Mouse (Mus musculus) mouse trophoblast stem cell (cell line): ENCODE results near the gene Sprr3.
"Not testable (repeated sequence)": the region's sequence is repeated elsewhere in the genome, so short reads cannot be mapped to it uniquely, and the experiment has no call there.

Source experiments
- in situ Hi-C, 2 experiments: fragments of 300-500 bp; cut with MseI, MboI; formaldehyde crosslinking; loops; 2 replicates in 1 of 2; 3 replicates in 1 of 2; pipeline ENCODE4 v1.15.1; 2025

Sprr3 gene

DNA sequence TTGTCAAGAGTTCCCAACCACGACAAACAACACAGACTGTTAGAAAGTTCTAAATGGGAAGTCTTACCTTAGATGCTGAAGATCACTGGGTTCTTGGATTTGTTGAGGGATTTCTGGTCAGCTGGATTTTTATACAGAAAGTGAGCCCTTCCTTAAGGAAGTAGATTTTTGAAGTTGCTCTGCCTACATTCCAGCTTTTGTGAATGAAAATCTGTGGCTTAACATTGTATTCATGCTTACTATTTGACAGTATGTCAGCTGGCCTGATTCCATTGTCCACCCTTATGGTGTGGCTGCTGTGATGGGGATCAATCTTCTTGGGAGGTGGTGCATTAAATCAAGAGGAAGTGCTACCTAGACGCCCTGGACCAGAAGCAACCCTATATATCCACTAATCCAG is at the start of gene Sprr3:
Gene Sprr3 (minus strand): TSS at position 101 of the 400 bp plus-strand sequence.
- in situ Hi-C loops, result no loop called here

DNA sequence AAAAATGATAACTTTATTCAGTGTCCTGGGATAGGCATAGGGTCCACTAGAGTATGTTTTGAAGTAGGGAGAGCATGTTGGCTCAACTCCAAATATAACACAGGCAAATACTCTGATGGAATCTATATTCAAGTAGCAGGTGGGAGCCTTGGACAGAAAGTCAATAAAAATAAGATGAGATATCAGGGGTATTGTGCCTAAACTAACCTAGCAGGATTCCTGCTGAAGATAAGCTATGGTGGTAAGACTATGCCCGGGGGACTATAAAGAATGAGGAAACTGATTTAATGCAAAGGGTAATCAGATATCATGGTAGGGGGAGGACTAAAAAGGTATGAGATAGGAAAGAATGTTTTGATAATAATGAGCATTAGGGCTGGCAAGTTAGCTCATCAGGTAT is 49.7 kb upstream of the Sprr3 start:
- in situ Hi-C loops, result no loop called here

DNA sequence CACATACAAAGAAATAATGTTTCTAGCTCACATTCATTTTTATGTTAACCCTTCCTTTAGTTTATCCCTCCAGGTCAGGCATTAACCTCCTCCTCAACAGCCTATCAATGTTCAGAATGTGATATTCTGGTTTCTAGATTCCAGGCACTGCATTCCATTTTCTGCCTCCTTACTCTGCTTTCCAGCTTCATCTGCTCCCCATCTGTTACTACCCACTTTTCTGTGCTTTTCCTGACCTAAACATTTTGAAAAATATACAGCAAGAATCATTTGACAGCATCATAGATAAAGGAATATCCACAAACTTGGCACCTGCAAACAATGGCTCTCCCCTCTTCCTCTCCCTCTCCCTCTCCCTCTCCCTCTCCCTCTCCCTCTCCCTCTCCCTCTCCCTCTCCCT is 45.0 kb upstream of the Sprr3 start:
- in situ Hi-C loops, result no loop called here

DNA sequence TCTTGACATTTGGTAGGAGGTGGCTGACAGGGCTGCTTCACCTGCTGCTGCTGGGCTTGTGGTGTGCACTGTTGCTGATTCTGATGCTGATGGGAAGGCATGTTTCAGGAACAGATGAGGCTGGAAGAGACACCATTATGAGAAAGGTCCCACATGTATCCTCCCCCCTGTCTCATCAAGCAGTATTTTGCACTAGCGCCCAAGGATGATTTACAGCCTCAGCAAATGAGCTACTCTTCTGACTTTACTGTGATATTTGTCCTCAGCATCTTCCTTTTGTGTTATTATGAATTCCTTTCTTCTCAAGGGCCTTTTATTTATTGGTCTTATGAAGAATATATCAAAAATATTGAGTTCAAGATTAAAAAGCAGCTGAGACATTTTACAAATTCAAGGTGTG is 41.9 kb upstream of the Sprr3 start, which contains the start of gene Sprr4:
Gene Sprr4 (minus strand): TSS at position 101 of the 400 bp plus-strand sequence.
- in situ Hi-C loops, result no loop called here

DNA sequence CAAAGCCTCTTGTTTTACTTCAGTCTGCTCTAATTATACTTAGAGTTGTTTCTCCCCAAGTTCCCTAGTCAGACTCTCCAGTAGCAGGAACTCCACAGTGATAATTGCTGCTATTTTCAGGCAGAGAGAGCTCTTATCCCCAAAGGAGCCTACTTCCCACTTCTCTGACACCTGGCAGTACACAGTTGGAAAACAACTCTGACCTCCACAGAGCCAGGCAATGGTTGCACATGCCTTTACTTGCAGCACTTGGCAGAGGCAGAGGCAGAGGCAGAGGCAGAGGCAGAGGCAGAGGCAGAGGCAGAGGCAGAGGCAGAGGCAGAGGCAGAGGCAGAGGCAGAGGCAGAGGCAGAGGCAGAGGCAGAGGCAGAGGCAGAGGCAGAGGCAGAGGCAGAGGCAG is 31.7 kb upstream of the Sprr3 start:
- in situ Hi-C loops, result not testable (repeated sequence)

DNA sequence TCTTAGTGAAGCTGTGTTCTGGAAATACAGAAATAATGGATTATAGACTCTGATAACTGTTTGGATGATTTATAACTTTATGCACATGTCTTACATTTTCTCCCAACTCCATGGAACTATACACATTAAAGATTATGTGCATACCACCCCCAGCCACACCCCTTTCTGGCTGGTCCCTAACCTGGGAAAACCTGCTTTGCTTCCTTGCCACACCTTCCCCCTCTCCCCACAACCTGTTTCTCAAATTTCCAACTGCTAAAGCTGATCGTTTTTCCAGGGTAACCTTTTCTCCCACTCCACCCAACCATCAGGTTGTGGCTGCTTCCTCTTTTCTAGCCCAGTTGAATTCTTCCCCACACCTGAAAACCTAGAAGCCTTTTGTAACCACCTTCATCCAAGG is 27.8 kb upstream of the Sprr3 start:
- in situ Hi-C loops, result no loop called here

DNA sequence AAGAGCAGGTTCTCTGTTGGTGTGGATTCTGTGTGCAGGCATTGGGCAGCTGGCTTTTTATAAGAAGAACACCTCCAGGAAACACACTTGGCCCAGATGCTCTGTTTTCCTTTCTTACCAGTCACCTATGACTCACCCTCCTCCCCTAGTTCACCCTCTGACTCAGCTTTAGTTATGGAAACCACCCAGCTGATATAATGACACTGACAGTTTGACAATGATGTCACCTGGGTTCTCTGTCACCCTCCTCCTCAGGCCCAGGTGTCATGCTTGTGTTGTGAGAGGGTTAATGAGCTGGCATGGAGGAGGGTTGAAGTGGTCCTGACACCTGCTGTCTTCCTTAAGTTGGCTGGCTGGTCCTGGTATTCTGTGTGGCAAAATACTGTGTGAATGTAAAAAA is 27.3 kb upstream of the Sprr3 start, which contains the start of gene Sprr1a:
Gene Sprr1a (minus strand): TSS at position 33 of the 400 bp plus-strand sequence.
- in situ Hi-C loops, result no loop called here

DNA sequence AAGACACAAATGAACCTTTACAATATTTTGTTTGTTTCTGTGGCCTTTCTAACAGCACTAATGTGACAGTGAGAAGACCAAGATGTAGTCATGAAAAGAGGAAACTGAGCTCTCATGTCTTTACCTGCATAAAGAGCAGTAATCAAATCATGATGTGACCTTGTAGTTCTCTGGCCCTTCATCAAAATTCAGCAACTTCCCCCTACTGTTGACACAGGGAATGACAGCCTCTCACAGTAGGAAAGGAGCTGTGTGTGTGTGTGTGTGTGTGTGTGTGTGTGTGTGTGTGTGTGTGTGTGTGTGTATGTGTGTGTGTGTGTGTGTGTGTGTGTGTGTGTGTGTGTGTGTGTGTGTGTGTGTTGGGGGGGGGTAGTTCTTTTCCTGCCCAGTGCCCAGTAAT is 22.7 kb upstream of the Sprr3 start:
- in situ Hi-C loops, result not testable (repeated sequence)

DNA sequence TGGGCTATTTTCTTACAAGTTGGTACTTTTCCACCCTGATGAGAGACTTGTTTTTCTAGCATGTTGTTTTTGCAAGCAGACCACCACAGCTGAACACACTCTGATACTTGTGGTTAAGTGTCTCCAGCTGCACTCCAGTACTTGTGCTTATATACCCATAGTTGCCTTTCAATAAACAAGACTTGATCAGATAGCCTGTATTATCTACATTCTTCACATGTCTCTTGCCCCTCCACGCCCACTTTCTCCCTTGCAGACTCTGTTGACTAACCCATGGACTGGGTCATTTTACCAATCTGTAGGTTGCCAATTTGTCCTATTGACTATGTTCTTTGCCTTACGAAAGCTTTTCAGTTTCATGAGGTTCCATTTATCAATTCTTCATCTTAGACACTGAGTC is 11.6 kb upstream of the Sprr3 start:
- in situ Hi-C loops, result no loop called here

DNA sequence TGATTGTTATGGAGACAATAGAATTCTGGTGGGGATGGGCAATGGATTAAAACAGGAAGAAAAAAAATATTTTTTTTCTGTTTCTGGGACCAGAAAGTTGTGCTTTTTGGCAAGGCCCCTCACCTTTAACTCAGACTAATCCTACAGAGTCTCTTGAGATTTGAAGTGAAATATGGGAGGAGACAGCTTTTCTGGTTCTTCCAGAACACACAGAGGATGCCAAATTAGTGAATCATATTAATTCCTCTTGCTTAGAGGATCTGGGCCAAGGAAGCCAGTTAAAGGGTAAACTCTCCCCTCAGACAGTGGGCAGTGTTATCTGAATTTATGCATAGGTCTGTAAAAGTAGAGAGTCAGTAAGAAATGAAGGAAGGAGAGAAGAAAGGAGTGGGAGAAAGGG is 8.9 kb upstream of the Sprr3 start:
- in situ Hi-C loops, result no loop called here

DNA sequence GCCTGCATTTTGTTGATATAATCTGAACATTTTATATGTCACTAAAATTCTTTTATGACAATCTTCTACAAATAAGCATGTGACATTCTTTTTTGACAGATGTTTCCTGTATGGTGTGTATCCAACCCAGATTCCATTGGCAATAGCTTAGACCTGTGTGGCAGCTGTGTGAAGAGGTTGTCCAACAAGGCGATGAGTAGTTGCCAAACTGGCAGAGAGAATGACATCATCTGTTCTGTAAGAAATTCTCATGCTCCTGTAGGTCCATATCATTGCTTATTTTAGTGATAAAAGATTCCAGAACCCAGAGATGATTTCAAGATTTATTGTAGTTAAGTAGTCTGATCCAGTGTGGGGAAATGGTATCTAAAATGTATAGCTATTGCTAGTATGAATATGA is 8.1 kb upstream of the Sprr3 start:
- in situ Hi-C loops, result no loop called here

DNA sequence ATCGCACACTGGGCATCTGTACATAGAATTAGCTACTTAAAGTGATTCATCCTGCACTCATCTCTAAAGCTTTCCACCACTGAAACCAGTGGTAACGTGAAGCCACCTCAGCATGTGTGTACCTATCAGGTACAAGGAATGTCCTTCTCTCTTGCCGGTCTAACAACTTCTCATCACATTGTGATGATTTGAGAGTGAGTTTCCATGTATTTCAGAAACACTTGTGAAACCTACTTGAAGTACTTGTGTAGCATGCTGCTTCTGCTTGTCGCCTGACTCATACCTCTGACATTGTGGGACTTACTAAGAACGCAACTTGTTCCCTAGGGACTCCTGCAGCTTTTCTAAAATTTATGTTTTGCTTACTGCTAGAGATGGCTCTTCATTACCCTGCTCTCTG is 3.4 kb downstream of the Sprr3 start:
- in situ Hi-C loops, result no loop called here

DNA sequence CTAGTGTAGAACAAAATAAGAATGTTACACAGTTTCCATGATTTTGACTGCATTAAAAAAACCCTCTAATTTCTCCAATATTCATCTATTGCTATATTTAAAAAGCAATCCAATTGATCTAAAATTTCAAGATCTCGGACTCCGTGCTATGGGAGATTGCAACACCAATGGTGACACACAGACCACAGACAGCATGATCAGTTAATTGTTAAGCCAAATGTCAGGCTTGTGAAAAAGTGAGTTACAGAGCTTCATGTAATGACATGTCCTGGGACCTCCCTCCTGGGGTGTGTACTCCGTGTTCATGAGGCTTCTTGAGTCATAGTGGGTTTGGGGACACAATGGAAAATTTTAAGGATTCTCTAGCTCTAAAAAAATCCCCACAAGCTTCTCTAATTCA is 18.3 kb downstream of the Sprr3 start:
- in situ Hi-C loops, result no loop called here

DNA sequence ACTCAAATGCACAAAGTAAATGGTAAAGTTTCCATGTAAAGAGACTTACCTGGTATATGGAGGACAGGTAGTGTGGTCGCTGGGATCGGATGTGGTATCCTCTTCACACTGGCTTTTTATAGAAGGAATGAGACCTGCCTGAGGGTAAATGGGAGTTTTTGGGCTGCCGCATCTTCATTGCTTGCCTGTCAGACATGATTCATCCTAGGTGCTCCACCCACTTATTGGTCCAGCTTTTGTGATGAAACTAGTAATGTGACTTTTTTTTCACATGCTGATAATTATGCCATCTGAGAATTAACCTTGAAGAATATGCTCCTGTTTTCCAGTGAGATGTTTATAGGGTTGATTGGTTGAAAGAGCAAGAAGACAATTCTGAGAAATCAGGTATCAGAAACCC is 19.8 kb downstream of the Sprr3 start, which contains the start of gene Sprr1b:
Gene Sprr1b (minus strand): TSS at position 101 of the 400 bp plus-strand sequence.
- in situ Hi-C loops, result no loop called here

DNA sequence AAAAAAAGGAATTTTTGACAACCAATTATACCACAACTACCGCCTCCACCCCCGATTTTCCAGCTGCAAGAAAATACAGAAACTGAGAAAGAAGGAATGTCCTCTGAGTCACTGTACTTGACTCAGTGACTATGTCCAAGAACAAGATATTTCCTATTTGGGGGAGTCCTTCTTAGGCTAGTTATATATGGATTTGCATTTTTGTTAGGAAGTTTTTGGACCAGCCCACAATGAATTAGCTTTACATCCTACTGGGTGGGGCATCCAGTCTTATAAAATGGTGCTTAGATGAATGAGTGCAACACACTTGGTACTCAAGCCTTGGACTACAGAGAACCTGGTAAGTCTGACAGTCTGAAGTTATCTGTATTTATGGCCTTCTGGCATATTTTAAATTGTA is 26.2 kb downstream of the Sprr3 start, which contains the start of gene Sprr2k:
Gene Sprr2k (plus strand): TSS at position 301 of the 400 bp plus-strand sequence.
- in situ Hi-C loops, result no loop called here

DNA sequence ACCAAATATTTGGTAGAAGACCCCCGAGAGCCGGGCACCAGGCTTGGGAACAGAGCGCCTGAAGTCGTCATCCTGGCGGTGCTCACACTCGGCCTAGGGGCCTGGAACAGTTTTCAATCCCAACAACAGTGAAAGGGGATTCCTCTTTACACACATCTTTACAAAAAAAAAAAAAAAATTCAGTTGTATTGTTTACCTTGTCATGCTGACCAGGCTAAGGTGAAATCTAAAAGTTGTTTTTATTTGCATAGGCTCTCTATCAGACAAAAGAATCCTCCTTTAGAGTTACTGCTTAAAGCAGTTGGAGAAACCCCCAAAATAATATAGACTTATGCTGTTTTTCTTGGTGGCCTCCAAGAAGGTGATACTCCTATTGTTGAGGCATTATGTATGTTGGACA is 29.2 kb downstream of the Sprr3 start, which contains the start of gene Gm9774:
Gene Gm9774 (minus strand): TSS at position 101 of the 400 bp plus-strand sequence.
- in situ Hi-C loops, result no loop called here

DNA sequence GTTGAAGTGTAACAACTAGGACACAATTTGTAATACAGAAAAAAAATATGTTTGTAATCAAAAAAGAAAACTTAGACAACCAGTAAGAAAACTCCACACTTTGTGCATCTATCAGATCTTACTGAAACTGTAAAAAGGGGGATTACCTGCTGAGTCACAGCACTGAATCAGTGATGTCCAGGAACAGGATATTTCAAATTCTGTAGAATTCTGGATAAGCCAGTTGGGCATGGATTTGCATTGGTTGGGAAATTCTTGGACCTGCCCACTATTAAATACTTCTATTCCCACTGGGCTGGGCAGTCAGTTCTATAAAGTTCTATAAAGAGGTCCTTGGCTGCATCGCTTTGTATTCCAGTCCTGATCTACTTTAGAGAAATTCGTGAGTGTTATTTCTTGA is 40.7 kb downstream of the Sprr3 start, which contains the start of gene Sprr2j-ps:
Gene Sprr2j-ps (plus strand): TSS at position 301 of the 400 bp plus-strand sequence.
- in situ Hi-C loops, result no loop called here

DNA sequence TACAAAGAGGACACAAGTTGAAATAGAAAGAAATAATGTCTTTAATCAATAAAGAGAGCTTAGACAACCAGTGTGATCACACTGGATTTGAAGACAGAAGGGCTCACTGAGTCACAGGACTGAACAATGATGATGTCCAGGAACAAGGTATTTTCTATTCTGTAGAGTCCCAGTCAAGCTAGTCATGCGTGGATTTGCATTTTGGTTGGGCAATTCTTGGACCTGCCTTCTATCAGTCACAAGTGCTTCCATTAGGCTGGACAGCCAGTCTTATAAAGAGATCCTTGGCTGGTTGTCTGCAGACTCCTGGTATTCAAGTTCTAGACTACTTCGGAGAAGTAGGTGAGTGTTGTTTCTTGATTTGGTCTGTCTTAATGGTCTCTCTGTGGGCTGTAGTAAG is 50.8 kb downstream of the Sprr3 start, which contains the start of gene Sprr2i:
Gene Sprr2i (plus strand): TSS at position 301 of the 400 bp plus-strand sequence.
- in situ Hi-C loops, result no loop called here
